Mouse (Mus musculus): ENCODE results near the gene Slit3.

Gene Slit3

DNA sequence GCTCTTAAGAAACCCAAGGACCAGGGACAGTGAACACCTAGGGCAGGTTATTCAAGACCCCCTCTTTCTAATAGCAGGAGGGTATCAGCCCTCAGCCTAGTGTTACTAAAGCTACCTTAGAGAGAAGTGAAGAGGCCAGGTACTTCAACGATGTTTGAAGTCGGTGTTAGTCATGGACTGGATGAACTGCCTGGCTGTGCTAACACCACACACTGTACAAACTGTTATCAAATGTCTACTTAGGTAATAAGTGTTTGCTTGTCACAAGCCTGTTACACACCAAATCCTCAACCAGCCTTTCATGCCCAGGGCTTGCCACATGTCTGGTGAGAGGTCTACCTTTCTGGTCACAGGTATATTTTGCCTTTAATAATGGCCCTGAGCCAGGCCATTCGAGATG is 153.0 kb downstream of the Slit3 start:
- WGBS, result 86% methylated on average over 3 of the region's 3 CpGs

DNA sequence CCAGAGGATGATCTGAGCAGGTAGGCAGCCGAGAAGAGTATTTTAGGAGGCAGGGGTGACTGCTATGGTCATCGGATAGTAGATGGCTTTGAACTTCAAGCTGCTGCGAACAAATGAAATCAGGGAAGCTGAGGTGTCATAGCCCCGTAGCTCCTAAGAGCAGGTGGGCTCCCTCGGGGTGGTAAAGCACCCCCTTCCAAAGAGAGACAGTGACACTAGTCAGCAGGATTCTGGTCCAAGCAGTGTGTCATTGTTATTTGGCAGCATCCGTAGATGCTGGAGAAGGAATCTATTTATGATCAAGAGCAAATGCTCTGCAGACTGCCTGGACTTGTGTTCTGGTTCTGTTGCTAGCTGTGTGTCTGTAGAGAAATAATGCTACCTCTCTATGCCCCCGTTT is 154.3 kb downstream of the Slit3 start:
- WGBS, result 71% methylated on average over 7 of the region's 7 CpGs

DNA sequence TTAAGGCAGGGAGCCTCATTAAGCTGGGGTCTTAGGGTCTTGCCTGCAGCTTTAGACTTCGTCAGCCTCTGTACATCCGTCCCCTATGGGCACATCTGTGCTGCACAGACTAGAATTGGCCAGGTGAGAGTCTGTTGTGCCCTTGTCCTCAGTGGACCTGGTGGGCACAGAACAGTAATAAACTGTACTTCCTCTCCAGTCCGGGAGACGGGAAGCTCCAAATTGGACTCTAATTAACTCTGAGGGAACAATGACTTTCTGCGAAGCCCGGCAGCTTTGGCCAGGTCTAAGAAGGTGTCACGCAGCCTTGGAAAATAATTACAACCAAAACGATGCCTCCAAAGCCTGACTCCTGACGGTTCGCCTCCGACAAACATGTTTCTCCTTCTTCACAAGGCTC is 155.0 kb downstream of the Slit3 start:
- 80% methylated on average over 11 of the region's 11 CpGs for WGBS

- WGBS, result 72% methylated on average over 16 of the region's 16 CpGs
Measured at GRCm38 (mm10) chr11:35278128-35278769, 157.2 kb downstream of the Slit3 start.

GRCm38 (mm10) chr11:35280826-35281225 is 159.8 kb downstream of the Slit3 start:
- WGBS, result 79% methylated on average over 6 of the region's 6 CpGs

DNA sequence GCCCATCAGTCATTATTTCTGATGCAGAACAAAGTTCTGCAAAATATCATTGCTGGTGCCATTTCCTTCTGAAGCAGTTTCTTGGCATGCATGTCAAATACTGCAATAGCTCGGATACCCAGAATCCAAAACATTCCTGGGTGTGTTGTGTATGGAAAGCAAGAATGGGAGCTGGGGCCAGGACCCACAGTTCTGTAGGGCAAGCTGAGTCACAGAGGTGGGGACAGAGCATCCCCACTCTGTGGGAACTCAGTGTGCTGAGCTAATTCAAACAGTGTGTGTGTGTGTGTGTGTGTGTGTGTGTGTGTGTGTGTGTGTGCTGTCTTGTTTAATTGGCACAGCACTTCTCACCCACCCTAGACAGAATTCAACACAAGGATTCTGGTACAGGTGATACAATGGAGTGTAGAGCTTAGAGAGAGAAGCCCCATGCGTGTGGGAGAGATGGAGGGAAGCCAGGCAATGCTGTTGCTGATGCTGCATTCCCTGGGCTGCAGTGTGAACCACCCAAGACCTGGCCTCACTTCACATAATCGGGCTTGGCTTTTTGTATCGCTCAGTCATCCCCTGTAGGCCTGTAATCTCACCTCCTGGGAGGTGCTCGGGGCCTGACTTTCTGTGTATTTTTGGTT is 161.1 kb downstream of the Slit3 start:
- WGBS, result 43% methylated on average over 5 of the region's 5 CpGs

- 18% methylated on average over 12 of the region's 12 CpGs for WGBS
Measured at GRCm38 (mm10) chr11:35282825-35283571, 162.0 kb downstream of the Slit3 start.

- 46% methylated on average over 3 of the region's 3 CpGs for WGBS
Measured at GRCm38 (mm10) chr11:35283767-35284166, 162.7 kb downstream of the Slit3 start.

DNA sequence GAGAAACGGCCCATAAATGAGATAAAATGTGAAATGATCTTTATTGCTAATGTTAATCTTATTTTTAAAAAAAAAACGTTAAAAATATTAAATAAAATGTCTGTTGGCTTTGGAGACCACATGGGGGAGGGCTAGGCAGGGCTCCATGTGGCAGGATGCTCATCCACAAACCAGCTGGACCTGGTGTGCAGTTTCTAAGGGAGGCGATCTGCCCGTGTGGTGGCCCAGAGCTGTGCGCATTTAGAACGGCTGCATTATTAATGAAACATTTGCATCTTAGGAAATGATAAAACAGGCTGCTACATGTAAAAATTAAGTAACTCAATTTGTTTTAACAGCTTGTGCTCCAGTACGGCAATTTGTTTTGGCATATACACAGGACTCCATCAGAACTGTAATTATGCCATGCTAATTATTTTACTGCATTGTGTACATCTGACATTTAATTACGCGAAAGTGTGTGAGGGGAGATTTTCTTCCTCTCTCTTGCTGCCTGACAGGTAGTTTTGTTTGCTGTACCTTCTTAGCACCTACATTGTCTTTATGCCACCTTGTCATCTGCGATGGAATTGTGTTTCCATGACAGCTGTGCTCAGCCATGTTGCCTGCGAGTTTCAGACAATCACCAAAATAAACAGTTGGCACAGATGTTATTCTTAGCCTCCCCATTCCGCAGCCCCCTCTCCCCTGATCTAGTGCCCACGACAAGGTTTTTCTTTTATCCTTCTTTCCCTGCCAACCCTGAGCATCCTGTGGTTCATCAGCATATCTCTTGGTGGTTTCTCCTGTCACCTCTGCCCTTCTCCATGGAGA is 165.8 kb downstream of the Slit3 start:
- 45% methylated on average over 13 of the region's 13 CpGs for WGBS

- WGBS, result 97% methylated on average over 7 of the region's 7 CpGs
Measured at GRCm38 (mm10) chr11:35288056-35288455, 167.0 kb downstream of the Slit3 start.

GRCm38 (mm10) chr11:35288761-35289278 is 167.8 kb downstream of the Slit3 start:
- 72% methylated on average over 14 of the region's 14 CpGs for WGBS

DNA sequence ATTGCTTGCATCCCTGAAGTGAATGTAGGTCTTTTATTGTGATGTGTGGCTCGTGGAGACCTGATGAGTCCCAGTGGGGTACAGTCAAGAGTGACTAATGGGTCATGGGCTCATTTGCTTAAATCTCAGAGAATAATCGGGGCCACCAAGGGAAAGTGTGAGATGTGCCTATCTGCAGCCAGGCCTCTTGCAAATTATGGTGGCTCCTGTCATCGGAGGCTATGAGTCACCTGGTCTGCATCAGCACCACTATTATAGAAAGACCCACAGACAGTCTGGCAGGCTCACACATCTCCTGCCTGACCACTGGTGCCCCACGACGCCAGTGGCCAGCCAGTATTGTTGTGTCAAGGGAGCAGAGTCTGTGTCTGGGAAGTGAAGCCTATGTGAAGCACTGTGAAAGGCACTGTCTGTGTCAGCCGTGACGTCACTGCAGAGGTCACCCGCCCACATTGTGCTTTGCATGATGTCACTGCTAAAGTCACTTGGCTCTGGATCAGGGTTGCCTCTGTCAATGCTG is 171.3 kb downstream of the Slit3 start:
- 69% methylated on average over 8 of the region's 8 CpGs for WGBS

GRCm38 (mm10) chr11:35293197-35293596 is 172.2 kb downstream of the Slit3 start:
- WGBS, result 87% methylated on average over 5 of the region's 5 CpGs

DNA sequence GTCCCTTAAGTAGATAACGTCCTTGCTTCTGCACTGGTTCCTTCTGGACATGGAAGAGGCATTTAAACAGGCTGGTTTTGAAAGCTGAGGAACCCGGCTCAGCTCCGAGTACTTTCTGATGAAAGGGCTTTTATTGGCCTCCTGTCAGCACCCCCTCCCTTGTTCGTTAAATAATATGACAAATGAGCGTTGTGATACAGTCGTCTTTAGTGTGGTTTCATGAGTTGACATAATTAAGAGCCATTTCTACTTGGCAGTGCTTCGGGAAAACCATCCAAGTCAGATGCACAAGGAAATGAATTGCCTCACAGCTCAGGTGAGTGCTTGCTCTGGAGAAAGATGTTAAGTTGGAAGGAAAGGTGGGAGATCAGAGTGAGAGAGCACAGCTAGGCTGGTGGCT is 173.6 kb downstream of the Slit3 start:
- WGBS, result 61% methylated on average over 7 of the region's 7 CpGs

DNA sequence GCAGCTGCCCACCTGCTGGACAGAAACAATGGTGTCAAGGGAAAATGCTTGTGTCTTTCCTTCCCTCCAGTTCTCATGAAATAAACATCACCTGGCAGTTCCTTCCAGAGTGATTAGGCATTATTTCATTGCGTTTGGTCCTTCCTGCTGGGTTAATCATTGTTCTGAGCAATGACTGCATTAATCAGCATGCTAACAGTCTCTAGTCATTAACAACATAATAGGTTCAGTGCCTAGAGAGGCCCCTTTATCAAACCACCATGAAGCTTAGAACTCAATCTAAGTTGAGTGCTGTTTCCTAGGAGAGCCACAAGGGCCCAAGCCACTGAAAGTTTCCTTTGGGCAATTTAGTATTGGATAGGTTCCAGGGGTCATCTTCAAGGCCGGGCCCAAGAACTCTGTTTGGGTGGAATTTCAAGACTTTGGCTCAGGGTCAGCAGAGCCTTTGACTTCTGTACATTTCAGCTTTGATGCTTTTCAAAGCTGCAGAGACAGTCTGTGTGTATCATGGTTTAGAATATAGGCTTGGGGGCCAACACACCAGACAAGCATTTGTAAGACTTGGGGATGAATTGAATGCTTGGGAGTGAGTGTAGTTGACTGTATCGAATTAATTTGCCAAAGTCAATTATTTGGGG is 174.3 kb downstream of the Slit3 start:
- 55% methylated on average over 3 of the region's 3 CpGs for WGBS

DNA sequence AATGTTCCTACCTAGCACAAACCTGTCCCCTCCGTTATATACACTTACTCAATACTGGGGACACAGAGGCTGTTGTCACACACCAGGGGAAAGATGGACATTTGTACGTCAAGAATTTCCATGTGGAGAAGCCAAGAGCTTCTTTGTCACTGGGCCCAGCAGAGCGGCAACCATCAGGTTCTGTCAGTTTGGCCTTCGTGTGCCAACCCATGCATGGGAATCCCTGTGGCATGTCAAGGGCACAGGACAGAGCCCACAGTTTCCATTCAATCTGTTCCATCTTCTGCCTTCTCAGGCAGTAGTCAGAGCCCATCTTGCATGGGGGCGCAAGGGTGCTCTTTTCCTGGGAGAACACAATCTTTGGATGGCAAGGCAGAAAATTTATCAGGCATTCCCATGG is 175.8 kb downstream of the Slit3 start:
- 97% methylated on average over 5 of the region's 5 CpGs for WGBS

DNA sequence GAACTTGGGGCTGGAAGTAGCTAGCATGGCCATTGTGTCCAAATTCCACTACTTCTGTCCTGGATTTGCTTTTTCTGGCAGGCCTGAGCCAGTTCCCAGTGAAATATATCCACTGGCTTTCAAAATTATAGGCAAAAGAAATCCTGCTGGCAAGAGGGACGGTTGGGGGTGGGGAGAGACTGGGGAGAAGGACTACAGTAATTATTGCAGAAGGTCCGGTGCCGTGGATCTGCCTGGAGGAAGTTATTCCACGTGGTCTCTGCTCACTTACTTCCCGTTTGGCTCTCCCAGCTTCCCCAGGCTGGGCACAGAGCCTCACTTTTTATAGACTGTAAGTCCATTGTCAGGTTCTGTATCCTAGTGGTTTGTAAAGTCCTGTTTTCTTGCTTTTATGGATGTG is 176.3 kb downstream of the Slit3 start:
- WGBS, result 40% methylated on average over 5 of the region's 5 CpGs

DNA sequence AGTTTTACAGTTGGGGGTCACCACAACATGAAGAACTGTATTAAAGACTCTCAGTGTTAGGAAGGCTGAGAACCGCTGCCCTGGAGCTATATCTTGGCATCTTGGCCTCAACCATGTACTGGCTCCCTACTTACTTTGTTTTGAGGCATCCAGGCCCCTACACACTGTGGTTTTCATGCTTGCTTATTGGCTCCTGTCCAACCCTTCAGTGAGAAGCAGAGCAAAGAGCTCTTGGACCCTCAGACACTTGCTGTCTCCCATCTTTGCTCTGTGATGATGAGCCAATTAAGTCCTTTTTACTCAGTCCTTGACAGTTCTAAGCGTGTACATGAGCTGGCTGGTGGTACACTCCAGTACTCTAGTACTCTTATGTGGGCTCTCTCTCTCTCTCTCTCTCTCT is 177.5 kb downstream of the Slit3 start:
- 84% methylated on average over 2 of the region's 2 CpGs for WGBS

DNA sequence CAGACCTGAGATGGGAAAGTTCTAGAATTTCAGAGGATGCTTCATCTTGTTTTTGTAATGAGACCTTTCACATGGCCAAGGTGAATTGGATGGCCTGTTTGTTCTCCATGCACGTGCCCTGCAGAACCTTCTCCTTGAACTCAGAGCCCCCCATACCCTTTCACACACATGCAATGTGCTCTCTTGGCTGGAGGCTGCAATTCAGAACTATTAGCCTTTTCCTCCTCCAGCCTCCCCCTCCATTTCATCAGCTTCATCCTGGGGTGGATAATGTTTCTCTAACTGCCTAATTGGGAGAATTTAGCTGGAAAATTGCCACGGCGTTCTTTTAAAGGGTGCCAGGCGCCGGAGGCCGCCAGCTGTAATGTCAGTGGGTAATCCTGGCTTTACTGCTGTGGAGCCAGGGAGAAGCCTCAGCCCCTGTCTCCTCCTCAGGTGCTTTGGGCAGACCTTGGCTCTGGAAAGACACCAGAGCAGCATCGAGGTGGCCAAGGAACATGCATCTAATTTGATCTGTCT is 178.9 kb downstream of the Slit3 start:
- 65% methylated on average over 7 of the region's 7 CpGs for WGBS

- 85% methylated on average over 5 of the region's 5 CpGs for WGBS
Measured at GRCm38 (mm10) chr11:35302272-35302671, 181.2 kb downstream of the Slit3 start.
